Mouse (Mus musculus) C3H10T1/2 (cell line): ENCODE results near the gene Gm19684. TPM values are rescaled to one million over a fixed set of nuclear protein-coding genes. Genes with fewer than 3 reads are reported as not detected.

Source experiments
- polyA plus RNA-seq, 2 experiments: library from polyadenylated mRNA; unstranded; fragments of >200 nt; fragmentation: generic; extraction: Trizol; gene quantifications; one replicate each; pipeline ENCODE4 v1.2.1; 2012; ENCODE audit warnings: missing spikeins in 2 of 2

The Gm19684 gene
- not detected for polyA plus RNA-seq

DNA sequence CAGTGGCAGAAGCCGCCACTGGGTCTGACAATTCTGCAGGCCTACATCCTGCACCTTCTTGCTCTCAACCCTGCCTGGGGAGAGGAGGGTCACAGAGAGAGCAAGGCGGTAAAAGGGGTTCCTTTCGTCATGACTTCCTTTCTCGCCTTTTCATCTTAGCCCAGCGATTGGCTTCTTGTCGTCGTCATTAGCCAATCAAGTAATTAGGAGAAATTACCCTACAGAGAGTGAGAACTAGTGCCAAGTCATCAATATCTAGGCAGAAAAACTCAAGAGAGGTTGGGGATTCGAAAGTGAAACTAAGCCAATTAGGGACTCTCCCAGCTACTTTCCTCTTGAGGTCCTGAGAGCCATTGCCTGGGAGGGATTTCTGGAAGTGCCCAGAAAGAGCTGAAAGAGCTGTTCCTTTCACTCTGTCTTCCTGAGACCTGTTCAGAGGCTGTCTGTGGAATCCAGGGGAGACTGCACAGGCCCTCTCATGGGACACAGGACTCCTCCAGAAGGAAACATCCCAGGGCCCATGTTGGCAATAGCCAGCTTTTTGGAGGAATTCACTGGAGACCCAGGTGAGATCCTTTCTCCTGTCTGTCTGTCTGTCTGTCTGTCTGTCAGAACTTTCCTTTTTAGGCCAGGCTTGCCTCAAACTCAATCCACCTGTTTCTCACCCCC, at the start of gene Gm19684:
Gene Gm19684, plus strand, starts transcription at position 327 of the 669 bp plus-strand sequence.

DNA sequence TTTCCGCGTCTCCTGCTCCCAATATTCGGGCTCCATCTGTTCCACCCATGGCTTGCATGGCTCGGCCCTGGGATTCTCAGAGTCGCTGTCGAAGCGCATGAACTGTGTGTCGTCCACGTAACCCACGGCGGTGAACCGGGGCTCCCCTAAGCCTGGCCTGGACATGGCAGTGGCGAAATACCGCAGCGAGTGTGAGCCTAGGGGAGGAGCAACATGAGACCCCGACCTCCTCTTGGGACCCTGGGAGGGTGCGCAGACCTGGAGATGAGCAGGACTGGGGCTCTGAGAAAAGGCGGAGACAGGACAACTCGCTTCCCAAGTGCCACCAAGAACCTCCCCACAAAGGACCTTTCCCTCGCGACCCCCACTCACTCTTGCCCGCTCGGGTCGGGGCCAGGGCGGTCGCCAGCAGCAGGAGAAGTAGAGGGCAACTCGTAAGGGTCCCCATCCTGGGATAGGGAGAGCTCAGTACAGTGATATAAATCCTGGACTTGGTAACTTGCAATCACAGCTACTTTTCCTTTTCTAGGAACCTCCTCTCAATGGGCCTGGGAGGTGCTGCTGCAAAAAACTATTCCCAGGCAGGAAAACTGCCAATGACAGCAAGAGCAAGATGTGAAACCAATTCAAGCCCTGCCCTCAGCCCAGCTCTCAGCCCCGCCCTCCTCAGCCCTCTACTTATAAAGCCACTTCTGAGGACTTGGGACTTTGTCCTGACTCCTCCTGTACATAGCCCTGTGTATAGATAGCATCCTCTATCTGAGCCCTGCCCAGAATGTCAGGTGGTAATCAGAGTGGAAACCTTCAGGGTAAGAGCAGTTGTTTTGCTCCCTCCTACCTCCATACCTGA, 7.7 kb downstream of the Gm19684 start, which contains the start of gene Gm7030:
Gene Gm7030, minus strand, starts transcription at position 458 of the 850 bp plus-strand sequence.

DNA sequence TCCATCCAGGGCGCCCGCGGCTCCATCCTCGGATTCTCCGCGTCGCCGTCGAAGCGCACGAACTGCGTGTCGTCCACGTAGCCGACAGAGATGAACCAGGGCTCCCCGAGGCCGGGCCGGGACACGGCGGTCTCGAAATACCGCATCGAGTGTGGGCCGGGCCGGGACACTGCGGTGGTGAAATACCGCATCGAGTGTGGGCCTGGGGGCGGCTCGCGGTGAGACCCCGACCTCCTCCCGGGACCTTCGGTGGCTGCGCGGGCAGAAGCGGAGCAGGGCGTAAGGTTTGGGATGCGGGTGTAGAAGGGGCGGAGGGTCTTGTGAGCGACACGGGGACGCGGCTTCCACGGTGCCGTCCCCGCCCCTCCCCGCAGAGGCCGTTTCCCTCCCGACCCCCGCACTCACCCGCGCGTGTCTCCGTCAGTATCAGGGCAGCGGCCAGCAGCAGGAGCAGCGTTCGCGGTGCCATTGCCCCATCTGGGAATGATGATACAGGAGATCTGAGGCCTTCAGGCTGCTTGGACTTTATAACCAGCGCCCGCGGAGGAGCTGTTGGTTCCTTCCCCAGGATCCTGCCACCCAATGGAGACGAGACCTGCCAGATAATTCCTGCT, 46.7 kb downstream of the Gm19684 start, which contains the start of gene Gm8909:
Gene Gm8909, minus strand, starts transcription at position 499 of the 614 bp plus-strand sequence.

Other genes starting within 250 kb of the Gm19684 start
- 10 to 100 TPM; 47.9 to 54.5 TPM for gene Dhx16, start 241.9 kb upstream of the Gm19684 start, polyA plus RNA-seq
- gene 2310061I04Rik, start 224.2 kb upstream of the Gm19684 start, polyA plus RNA-seq, result 10 to 100 TPM; 23.3 to 41.8 TPM
- 10 to 100 TPM in 1 of 2 experiments, 1 to 10 TPM in 1; 8.0 to 45.3 TPM for gene Atat1, start 211.6 kb upstream of the Gm19684 start, polyA plus RNA-seq
- 100 to 1,000 TPM in 1 of 2 experiments, 10 to 100 TPM in 1; 55.9 to 163 TPM for gene Mrps18b, start 205.3 kb upstream of the Gm19684 start, polyA plus RNA-seq
- gene Ppp1r10, start 205.2 kb upstream of the Gm19684 start, polyA plus RNA-seq, result 10 to 100 TPM; 10.4 to 31.4 TPM
- gene Abcf1, start 151.9 kb upstream of the Gm19684 start, polyA plus RNA-seq, result 10 to 100 TPM; 65.7 to 99.3 TPM
- gene Gnl1, start 141.8 kb upstream of the Gm19684 start, polyA plus RNA-seq, result 100 to 1,000 TPM in 1 of 2 experiments, 10 to 100 TPM in 1; 64.4 to 105 TPM
- gene Prr3, start 141.4 kb upstream of the Gm19684 start, polyA plus RNA-seq, result 10 to 100 TPM in 1 of 2 experiments, 1 to 10 TPM in 1; 8.0 to 24.8 TPM
- 1 to 10 TPM in 1 of 2 experiments, under 1 TPM in 1; 0.04 to 1.6 TPM for gene H2-T24, start 101.1 kb upstream of the Gm19684 start, polyA plus RNA-seq
- 10 to 100 TPM in 1 of 2 experiments, 1 to 10 TPM in 1; 7.0 to 77.3 TPM for gene H2-T23, start 88.8 kb upstream of the Gm19684 start, polyA plus RNA-seq
- gene H2-T22, start 78.9 kb upstream of the Gm19684 start, polyA plus RNA-seq, result 100 to 1,000 TPM in 1 of 2 experiments, 10 to 100 TPM in 1; 42.8 to 114 TPM
- gene Gm6034, start 78.7 kb upstream of the Gm19684 start, polyA plus RNA-seq, result under 1 TPM in 1 of 2 experiments, not detected in 1; 0.09 TPM
- under 1 TPM; 0.08 to 0.39 TPM for gene Gm11127, start 63.3 kb upstream of the Gm19684 start, polyA plus RNA-seq
- not detected for gene Gm7030, start 7.7 kb downstream of the Gm19684 start, polyA plus RNA-seq
- not detected for gene Gm8909, start 46.9 kb downstream of the Gm19684 start, polyA plus RNA-seq
- gene H2-T3, start 68.6 kb downstream of the Gm19684 start, polyA plus RNA-seq, result not detected
- 10 to 100 TPM; 72.2 to 97.7 TPM for gene Rpp21, start 136.4 kb downstream of the Gm19684 start, polyA plus RNA-seq
- gene Trim39, start 150.6 kb downstream of the Gm19684 start, polyA plus RNA-seq, result 1 to 10 TPM; 1.2 to 8.7 TPM
- gene H2-M10.2, start 164.8 kb downstream of the Gm19684 start, polyA plus RNA-seq, result not detected
- not detected for gene H2-M10.1, start 204.5 kb downstream of the Gm19684 start, polyA plus RNA-seq
- gene H2-M10.3, start 246.7 kb downstream of the Gm19684 start, polyA plus RNA-seq, result not detected